Mouse (Mus musculus) layer of hippocampus, postnatal 10 days (tissue): ENCODE measurements at regions not wholly inside any gene's neighbourhood (a gene's known extent, or its start where the extent isn't known, plus 50 kb on each side); places are given as distances from the start of the nearest gene placed in this dataset.

ENCODE experiments used
- DNase-seq, 2 experiments: peaks; one replicate each; pipeline ENCODE4 v3.0.0; 2021; ENCODE audit warnings: low spot score in 2 of 2

DNA sequence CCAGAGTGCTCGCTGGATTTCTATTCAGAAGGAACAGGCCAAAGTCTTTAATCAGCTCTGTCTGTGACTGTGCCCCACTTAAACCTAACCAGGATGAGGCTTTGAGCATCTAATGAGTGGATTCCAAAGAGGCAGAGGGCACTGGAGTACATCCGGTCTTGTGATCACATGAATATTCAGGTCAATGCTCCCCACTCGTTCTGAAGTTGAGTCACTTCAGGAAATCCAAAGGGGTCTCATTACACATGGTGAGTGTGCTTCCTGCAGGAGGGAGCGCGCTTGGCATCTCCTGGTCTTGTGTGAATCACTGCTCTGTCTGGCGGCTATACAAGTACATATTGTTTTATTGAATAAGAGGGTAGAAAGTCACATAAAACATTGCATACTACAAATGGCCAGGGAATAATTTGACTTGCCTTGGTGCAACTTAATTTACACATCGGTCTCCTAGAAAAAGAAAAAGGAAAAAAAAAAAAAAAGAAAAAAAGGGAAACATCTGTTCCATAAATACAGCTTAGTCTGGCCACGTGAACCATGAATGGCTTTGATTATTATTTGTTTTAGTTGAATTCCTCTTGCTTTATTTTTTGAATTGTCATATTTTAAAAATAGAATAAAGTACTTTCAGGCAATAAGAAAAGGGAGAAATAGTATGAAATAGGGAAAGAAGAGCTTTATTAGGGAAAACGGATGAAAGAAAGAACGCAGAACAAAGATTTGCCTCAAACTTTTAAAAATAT, 148.1 kb upstream of the Hmga2 start:
- DNase-seq: no peak

DNA sequence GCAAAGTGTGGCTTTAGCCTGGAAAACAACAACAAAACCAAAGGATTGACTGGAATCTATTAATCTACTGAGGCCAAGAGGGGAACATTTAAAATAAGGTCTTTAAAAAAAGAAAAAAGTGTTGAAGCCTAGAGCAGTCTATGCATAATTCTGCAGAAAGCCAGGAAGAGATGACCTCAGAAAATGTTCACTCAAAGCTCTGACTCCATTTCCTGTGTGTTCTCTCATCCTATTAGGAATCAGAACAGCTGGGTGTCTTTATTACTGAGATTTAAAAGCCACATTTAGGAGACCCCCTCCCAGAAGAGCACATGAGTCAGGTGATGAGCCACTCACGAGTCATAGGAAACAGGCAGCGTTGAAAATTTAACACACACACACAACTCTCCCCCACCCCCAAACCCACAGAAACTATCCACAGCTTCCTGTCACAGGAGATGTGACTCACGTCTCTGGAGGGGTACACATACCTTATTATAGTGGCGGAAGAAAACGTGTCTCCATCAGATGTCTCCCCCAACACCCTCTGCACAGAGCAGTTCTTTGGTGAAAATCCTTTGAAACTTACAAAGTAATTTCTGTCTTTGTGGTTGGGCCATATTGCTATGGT, 140.2 kb upstream of the Hmga2 start:
- no peak for DNase-seq

DNA sequence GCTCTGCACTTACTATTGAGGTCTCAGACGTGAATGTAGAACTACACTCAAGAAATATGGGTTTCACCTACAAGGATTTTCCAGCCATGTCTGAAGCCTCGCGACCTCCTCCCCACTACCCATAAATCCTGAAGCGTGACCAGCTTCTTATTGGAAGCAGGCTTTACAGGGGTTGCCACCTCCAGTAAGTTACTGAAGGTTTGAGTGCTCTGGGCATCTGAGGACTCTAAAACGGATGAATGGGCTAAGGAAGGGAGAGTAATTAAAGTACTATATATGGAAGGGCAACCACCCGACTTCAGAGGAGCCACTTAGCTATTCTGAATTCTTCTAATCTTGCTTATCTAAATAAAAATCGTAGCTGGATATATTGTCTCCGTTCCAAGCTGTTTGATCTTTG, 136.1 kb upstream of the Hmga2 start:
- DNase-seq: no peak

DNA sequence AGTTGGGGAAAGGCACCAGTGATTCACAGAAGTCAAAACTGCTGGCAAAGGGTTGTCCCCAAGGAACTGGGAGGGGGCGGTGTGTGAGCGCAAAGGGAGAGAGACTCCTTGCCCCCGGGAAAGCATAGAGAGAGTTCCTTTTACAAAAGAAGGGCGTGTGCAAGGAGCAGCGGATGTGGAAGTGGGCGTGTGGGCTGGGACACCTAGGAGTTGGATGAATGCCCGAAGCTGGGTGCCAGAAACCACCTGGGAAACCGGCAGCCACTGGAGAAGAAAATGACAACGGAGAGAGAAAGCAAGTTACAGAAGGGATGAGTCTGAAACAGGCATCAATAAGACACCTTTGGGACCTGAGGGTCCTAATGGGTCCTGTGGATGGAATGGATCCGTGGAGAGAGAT, 133.8 kb upstream of the Hmga2 start:
- peak in 1 of 2 experiments; percentile 13 for DNase-seq

DNA sequence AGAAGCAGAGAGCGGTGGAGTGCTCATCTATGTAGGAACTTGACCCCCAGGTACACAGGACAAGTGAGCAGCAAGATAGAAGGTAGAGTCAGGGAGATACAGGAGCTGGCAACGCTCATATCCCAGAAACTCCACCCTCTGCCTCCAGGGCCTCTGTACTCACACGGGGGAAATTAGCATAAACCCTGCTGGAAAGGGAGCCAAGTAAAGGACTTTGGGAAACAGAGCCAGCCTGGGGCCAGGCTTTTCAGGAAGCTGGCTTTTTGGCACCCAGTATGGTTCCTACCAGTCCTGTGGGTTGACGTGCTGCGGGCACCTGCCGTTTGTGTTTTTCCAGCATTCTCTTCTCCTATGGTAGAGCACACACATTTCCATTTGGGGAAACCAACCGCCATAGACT, 128.2 kb upstream of the Hmga2 start:
- no peak for DNase-seq

DNA sequence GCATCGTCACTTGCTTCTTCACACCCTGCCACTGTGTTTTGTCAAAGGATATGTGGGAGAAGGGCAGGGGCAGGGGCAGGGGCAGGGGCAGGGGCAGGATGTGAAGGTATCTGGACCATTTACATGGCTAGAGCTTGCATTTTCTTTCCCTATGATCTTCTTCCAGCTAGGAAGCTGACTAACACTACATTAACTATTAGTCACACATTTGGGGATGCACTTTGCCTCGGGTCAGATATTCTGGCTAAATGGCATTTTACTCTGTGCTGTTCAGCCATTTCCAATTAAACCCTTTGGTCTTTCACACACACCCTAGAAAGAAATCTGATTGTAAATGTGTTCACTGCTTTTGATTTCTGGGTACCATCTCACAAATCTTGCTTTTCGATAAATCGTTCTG, 126.9 kb upstream of the Hmga2 start:
- no peak for DNase-seq

DNA sequence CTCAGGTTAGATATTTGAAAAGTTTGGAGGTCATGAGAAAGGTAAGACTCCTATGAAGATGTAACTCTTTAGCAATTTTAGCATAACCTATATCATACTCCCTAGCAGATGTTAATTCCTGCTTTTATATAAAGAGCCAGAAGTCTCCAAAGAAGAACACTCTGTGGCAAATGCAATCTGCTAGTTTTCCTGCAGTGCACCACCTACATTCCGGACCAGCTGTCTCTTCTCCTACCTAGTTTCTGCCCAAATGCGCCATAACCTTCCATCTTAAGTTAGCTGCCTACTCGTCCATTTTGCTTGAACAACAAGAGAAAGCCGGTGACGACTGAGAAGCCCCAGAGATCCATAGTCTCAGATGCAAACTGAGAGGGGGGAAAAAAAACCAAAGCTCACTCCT, 124.5 kb upstream of the Hmga2 start:
- DNase-seq: no peak

DNA sequence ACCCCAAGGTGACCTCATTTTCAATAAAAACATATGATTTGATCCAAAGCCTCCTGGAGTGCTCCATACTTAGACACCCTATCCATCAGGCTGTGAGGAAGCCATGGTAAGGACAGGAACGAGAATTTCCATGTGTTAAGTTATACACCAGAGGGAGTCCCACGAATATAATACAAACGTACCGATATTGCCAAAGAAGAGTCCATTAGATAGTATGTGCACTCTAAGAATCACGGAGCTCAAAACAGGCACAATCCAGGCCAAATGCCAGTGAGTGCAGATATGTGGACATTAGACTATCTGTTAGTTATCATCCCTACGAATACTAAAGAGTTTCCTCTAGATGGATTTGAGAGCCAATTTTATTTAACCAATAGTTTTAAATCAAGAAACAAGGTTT, 123.3 kb upstream of the Hmga2 start:
- no peak for DNase-seq

DNA sequence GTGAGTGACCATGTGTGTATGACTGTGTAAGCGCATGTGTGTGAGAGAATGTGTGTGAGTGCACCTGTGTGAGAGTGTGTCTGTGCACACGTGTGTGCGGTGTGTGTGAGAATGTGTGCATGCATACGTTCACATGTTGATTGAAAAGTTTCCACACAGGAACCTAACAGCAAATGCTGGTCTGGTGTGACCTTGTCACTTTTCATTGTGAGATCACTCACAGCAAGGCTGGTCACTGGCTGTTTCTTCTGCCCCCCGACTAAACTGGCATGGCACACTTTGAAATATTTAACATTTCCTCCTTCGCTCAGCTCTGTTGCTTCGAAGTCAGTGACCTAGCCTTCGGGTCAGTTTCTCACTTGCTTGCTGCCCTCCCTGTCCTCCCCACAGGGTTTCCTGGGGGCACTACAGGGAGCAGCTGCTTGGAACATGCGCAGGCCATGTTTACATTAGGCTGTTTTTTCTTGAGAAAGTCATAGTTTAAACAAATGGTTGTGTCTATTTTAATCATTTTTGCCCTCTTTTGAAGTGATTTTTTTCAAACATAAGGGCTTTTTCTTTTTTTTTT, 121.1 kb upstream of the Hmga2 start:
- no peak for DNase-seq

DNA sequence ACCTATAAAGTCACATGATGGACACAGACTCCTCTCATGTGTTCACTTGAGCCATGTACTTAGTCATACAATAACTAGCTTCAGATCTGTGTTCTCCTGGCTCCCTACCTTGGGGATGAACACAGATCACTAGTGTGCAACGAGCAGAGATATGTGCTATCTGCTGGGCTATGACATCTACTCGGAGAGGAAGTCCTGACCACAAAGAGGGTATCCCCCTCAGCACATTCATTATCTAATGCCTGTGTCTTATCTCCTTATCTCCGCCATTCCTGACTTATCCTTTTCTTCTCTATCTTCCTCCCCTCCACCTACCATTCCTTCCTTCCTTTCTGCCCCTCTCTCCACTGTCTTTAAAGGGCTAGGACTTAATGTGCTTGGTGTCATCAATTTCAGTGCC, 118.9 kb upstream of the Hmga2 start:
- no peak for DNase-seq

DNA sequence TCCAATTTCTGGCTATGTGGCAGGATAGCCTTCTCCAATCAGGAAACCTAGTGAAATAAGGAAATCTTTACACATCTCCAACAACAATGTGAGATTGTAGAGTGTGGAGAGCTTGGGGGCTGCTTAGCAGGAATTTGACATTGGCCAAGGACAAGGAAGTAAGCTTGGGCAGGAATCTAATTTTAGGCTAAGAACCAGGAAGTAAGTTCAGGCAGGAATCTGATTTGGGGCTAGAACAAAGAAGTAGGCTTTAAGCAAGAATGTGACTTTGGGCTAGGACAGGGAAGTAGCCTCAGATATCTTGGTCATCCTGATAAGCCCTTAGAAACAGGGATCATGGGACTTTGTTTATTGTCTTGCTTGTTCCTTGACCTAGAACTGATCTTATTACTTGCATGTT, 117.6 kb upstream of the Hmga2 start:
- no peak for DNase-seq

DNA sequence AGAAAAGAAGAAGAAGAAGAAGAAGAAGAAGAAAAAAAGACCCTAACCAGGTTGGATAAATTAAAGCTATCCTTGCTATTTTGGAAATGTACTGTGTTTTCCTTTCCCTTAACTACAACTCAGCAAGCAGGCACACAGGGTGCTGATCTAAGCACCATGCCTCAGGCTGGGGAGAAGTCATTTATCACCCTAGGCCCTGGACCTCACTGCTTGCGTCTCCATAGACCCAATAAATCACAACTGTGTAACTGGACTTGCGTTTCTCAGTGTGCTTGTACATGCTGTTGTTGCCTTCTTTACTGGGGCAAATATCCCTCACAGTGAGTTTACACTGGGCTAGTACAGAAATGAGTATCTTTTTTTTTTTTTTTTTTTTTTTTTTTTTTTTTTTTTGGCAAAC, 113.4 kb upstream of the Hmga2 start:
- no peak for DNase-seq

DNA sequence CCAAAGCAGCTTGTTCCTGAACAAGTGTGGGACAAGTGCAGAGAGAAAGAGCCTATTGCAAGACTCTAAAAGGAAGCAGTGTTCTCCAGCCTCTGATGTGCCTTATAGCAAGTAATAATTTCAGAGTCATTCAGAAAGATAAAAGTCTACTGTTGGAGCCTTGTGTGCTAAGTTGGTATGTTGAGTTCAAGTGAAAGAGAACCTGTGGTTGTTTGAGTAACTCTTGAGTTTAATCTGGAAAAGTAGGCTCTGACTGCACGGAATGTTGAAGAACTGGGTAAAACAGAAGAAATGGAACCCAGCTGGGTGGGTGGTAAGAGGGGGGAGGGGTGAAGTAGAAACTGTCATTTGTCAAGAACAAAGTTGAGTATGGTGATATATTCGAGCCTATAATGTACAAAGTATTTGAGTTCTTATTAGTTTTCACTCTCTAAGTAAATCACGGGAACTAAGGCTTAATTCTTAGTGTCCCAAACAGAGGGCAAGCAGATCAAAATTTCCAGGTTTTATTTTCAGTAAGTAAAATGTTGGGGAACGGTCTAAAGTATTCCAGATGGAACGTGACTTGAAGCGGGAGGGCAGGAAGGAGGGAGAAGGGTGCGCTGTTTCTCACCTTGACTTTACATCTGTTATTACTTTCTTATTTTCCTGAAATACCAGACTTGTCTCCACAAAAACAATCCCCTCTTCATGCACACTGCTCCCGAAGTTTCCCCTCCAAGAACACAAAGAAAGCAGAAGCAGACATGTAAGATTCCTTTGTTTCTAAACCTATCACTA, 111.8 kb upstream of the Hmga2 start:
- no peak for DNase-seq

DNA sequence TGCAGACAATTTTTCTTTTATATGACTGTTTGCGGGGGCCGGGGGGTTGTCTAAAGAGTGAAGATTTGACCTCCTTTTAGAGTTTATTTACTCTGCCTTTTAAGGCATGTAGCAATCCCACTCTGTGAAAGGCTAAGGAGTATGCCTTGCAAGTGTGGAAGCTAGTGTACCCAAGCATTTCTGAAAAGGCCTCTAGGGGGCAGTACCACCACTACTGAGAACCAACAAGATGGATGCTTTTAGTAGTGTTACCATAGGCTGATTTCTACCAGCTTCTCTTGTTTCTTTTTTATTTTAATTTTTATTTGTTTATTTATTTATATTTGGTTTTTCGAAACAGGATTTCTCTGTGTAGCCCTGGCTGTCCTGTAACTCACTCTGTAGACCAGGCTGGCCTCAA, 110.9 kb upstream of the Hmga2 start:
- DNase-seq: peak; percentile 11 to 34

DNA sequence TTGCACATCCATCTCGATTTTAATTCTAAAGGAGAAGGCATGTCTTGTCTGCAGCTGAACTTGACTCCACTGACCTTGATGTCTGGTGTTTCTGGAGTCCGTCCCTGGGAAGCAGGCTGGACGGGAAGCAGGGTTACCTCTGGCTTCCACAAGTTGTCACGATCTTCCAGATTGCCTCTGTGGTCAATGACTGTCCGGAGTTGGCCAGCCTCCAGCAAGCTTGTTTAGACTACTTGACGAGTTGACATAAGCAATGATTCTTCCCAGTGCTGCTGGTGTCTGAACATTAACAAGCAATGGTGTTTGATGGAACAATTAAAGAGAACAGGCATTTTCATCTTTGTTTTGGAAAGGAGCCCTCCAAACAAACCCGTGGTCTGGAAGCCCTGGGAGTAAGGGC, 106.2 kb upstream of the Hmga2 start:
- no peak for DNase-seq

DNA sequence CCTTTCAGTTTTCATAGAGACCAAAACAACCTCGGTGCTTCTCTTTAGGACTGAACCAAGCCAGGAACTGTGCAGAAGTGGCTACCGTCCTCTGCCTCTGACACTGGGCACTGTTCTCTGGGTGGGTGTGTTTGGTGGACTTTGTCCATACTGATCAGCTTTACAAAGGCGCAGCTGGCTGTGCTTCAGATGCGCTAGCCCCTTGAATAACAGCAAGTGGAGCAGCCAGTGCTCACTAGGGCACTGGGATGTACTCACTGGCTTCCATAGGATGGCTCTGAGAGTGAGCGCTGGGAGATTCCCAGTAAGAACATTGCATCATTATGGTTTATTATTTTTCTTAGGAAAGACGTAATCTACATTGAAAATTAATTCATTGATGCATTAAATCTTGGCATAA, 105.3 kb upstream of the Hmga2 start:
- no peak for DNase-seq

DNA sequence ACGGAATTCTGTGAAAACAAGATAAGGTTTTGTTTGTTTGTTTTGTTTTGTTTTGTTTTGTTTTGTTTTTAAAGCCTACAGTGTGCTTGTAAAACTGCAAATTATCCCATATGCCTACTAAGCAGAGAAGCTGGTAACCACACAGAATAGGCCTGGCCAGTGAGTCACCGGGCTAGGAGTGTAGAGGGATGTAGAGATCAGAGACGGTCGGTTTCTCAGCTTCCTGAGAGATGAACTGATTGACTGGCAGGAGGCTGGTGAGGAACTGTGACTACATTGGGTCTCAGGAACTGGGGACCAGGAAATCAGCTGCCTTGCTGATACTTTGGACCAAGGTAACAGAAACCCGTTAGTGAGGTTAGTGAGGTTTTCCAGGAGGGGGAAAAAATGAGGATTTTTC, 100.6 kb upstream of the Hmga2 start:
- DNase-seq: no peak

DNA sequence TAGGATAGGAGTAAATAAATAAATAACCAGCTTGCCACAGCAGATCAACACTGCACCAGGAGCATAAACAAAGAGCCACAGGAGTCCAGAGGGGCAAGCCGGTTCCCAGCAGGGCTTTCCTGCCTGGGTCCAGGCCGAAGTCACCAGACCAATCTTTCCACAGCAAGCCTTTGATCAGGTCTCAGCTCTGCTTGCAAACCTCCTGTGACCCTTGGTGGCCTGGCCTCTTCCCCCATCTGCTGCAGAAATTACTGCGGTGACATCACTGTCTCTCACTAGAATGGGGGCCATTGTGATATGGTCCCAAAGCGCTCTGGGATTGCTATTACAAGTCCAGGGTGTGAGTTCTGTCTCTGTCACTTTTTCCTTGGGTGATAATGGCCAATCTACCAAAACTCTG, 99.9 kb upstream of the Hmga2 start:
- no peak for DNase-seq

DNA sequence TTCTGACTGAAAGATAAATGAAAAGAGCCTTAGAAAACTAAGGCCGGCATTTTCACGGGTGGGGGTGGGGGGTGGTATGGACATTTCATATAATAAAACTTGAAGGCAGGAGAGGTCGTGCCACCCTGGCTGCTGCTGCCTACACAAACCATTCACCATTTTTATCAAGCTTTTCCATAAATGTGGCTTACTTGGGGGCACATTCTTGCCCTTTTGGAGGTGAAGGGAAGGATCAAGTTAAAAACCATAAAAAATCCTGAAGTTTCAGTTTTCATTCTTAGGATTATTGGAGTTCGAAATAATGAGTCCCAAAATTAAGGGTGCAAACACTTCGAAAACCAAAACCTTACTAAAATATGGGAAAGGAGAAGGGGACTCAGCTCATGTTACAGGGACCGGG, 95.1 kb upstream of the Hmga2 start:
- DNase-seq: no peak

DNA sequence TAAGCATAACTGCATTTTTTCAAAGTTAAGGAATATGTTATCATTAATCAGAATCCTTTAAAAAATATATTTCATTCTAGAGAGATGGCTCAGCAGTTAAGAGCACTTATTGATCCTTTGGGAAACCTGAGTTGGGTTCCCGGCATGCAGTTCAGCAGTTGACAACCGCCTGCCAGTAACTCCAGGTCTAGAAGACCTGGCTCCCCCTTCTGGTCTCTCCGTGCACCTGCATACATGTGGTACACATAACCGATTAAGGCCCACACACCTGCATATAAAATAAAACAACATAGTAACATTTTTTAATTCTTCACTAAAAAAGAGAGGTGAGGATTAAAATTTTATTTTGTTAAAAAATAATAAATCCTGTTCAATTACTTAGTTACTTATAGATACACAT, 89.7 kb upstream of the Hmga2 start:
- DNase-seq: no peak

DNA sequence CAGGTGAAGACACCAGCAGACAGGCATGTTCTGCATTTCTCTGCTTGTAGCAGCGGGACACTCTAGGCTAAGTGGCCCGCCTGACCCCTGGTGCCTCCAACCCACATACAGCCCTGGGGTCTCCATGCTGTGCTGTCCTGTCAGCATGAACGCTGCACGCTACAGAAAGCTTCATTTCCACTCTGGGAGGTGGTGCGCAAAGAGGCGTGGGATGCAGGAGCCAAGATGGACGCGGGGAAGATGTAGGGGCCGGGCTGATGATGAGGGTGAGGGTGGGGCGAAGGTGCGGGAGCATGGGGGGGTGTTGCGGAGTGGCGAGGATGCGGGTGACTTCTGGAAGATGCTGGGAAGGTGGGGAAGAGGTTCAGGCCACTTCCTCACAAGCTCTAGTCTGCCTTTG, 88.6 kb upstream of the Hmga2 start:
- no peak for DNase-seq

DNA sequence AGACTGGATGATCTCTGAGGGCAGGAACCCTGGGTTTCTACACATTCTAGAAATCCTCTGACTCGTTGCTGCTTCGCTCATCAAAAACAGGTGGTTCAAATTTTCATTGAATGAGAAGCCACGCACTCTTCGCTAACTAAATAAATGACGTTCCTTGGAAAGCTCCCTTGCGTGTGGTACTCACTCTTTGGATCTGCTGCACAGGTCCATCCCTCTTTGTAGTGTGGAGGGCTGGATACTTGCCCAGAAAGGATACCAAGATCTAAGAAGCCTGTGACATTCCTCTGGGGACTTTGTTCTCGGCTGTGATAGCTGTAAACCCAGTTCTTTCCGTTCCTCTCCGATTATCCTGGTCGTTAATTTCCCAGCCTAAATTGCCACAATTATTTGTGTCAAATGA, 87.7 kb upstream of the Hmga2 start:
- no peak for DNase-seq
